Mouse (Mus musculus) lung, adult 10 weeks (tissue): ENCODE data around the gene Fam172a. TPM values are rescaled to one million over a fixed set of nuclear protein-coding genes. Genes with fewer than 3 reads are reported as not detected.

ENCODE experiments used
- polyA plus RNA-seq: library from polyadenylated mRNA; stranded (reverse); fragments of 350-450 nt; fragmentation: Illumina TruSeq; extraction: RNeasy Lipid Tissue Mini Kit (QIAGEN cat#74804); gene quantifications from one replicate; pipeline ENCODE4 v1.2.3, GENCODE M21; 2014; ENCODE audit warnings: low read depth, low replicate concordance; ENCODE audit not compliant: insufficient read depth

Gene Fam172a
- 10.2 TPM for polyA plus RNA-seq

GRCm38 (mm10) chr13:77701733-77702132 lies at the start of gene Fam172a:
Gene Fam172a, plus strand, starts transcription at chr13:77702033.

GRCm38 (mm10) chr13:78024683-78025294 lies 323.0 kb downstream of the Fam172a start, which contains the start of gene Pou5f2:
Gene Pou5f2, plus strand, starts transcription at chr13:78024902.

GRCm38 (mm10) chr13:78199642-78200160 lies 497.9 kb downstream of the Fam172a start, which contains the start of gene Nr2f1:
Gene Nr2f1, minus strand, starts transcription at chr13:78199757.

